Mouse (Mus musculus): ENCODE results near the gene Ifi35. TPM values are rescaled to one million over a fixed set of nuclear protein-coding genes. Genes with fewer than 3 reads are reported as not detected.
A peak's percentile ranks its signal among the peaks of the same experiment; 100 is the strongest.
"Not testable (repeated sequence)": the region's sequence is repeated elsewhere in the genome, so short reads cannot be mapped to it uniquely, and the experiment has no call there.

The Ifi35 gene
- polyA plus RNA-seq, 1 experiment from 2014 or later = 5.0 TPM

DNA sequence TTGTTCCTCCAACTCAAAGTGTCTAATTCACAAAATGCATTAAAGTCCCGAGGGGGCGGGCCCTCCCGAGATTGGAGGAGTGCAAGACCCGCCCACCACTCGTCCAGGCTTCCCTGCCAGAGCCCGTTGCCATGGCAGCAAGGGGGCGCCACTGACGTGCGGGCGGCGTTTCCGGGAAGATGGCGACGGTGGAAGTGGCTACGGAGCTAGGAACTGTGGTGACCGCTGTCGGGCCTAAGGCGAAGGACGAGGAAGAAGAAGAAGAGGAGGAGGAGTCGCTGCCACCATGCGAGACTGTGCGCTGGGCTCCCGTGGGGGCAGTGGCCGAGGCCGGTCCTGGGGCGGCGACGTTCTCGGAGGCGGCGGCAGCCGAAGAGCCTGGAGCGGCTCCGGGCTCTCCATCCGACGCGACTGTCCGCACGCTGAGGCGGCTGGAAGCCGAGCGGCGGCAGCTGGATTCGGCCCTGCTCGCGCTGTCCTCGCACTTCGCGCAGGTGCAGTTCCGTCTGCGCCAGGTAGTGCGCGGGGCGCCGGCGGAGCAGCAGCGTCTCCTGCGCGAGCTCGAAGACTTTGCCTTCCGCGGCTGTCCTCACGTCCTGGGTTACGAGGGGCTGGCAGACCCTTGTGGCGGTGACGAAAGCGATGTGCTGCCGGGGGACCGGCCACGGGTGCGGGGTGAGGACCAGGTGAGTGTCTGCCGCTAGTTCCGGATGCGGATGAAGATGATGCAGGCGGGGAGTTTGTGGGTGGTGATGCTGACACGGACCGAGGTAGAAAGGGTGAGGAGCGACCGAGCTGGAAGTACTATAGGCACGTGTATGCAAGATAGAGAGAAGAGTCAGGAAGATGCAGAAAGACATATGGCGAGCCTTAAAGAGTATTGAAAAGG lies 23.0 kb upstream of the Ifi35 start, which contains the start of the genes Rundc1 and Ptges3l:
Gene Rundc1 (plus strand): TSS at position 161 of the 889 bp plus-strand sequence.
Gene Ptges3l (minus strand): TSS at position 409 of the 889 bp plus-strand sequence.
- Histone ChIP-seq H3K9ac (ENCODE audit: low read depth, low read length) (peak within 1 kb of the TSS; percentile 81), H3K4me3 (ENCODE audit: low read depth, low read length) (peak within 1 kb of the TSS; percentile 97), H3K36me3 (ENCODE audit: control insufficient read depth, insufficient read depth, low read length) (peaks cover 7% of the 10 kb centered on the region; the same call in 1 of the 2 replicates), H3K27me3 (ENCODE audit: control insufficient read depth, insufficient read depth, low read length) (no peaks in the 10 kb centered on the region), H3K4me1 (replicated peaks; ENCODE audit: control insufficient read depth, insufficient read depth, low read length) (peaks cover 7% of the 10 kb centered on the region), H3K9me3 (ENCODE audit: control insufficient read depth, low read length) (no peaks in the 10 kb centered on the region), H3K27ac (ENCODE audit: low read depth, low read length) (peak within 1 kb of the TSS; percentile 75), H3K4me2 (replicated peaks; ENCODE audit: low read depth, low read length) (peak within 1 kb of the TSS; percentile 94)
- peak; percentile 91 for ATAC-seq (ENCODE audit: low FRiP score)
- under 1% methylated on average over 68 of the region's 81 CpGs for WGBS
- peak; percentile 99 for DNase-seq (ENCODE audit: low spot score)

DNA sequence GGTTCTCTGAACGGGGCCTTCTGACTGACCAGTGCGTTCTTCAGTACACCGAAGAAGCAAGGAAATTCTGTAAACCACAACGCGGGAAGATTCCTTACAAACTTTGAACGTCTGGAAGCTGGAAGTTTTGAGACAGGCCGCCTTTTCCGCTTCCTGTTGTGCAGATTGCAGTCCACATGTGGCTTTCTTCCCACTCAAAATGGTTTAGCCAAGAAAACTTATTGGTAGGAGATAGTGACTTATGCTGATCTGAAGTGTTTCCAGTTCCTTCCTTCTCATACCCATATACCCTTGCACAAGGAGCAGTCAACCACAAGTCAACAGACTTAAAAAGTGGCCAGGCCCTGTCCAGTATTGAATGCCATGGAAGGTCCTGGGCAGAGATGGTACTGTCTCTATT lies 22.0 kb upstream of the Ifi35 start:
- Histone ChIP-seq H3K27ac (ENCODE audit: low read depth, low read length) (no peak overlapping the region), H3K4me3 (ENCODE audit: low read depth, low read length) (peak overlapping the region; percentile 97), H3K4me1 (replicated peaks; ENCODE audit: control insufficient read depth, insufficient read depth, low read length) (peaks cover 7% of the 10 kb centered on the region), H3K27me3 (ENCODE audit: control insufficient read depth, insufficient read depth, low read length) (no peaks in the 10 kb centered on the region), H3K9me3 (ENCODE audit: control insufficient read depth, low read length) (no peaks in the 10 kb centered on the region), H3K9ac (ENCODE audit: low read depth, low read length) (no peak overlapping the region; the same call in 1 of the 2 replicates), H3K4me2 (replicated peaks; ENCODE audit: low read depth, low read length) (peak overlapping the region; percentile 94), H3K36me3 (ENCODE audit: control insufficient read depth, insufficient read depth, low read length) (peaks cover 9% of the 10 kb centered on the region; the same call in 1 of the 2 replicates)
- ATAC-seq (ENCODE audit: low FRiP score) (no peak), DNase-seq (ENCODE audit: low spot score) (no peak)
- WGBS = 66% methylated on average over 8 of the region's 8 CpGs

DNA sequence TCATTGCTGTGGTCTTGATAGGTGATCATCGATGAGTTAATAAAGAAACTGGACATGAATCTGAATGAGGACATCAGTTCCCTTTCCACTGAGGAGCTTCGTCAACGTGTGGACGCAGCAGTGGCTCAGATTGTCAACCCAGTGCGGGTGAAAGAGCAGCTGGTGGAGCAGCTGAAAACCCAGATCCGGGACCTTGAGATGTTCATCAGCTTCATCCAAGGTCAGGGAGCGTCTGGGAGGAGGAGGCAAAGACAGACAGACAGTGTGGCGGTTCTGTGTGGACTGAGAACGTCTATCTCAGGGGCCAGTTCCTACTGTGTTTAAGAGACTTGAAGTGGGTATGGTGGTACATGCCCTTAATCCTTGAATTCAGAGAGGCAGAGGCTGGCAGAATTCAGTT lies 16.9 kb upstream of the Ifi35 start:
- Histone ChIP-seq H3K4me3 (ENCODE audit: low read depth, low read length) (no peak overlapping the region), H3K27me3 (ENCODE audit: control insufficient read depth, insufficient read depth, low read length) (no peaks in the 10 kb centered on the region), H3K4me1 (replicated peaks; ENCODE audit: control insufficient read depth, insufficient read depth, low read length) (peaks cover under 1% of the 10 kb centered on the region), H3K4me2 (replicated peaks; ENCODE audit: low read depth, low read length) (no peak overlapping the region), H3K9me3 (ENCODE audit: control insufficient read depth, low read length) (no peaks in the 10 kb centered on the region), H3K36me3 (ENCODE audit: control insufficient read depth, insufficient read depth, low read length) (peaks cover 14% of the 10 kb centered on the region; the same call in 1 of the 2 replicates), H3K9ac (ENCODE audit: low read depth, low read length) (no peak overlapping the region), H3K27ac (ENCODE audit: low read depth, low read length) (no peak overlapping the region)
- whole genome bisulfite sequencing = 94% methylated on average over 9 of the region's 9 CpGs
- DNase-seq (ENCODE audit: low spot score) = no peak
- no peak for ATAC-seq (ENCODE audit: low FRiP score)

DNA sequence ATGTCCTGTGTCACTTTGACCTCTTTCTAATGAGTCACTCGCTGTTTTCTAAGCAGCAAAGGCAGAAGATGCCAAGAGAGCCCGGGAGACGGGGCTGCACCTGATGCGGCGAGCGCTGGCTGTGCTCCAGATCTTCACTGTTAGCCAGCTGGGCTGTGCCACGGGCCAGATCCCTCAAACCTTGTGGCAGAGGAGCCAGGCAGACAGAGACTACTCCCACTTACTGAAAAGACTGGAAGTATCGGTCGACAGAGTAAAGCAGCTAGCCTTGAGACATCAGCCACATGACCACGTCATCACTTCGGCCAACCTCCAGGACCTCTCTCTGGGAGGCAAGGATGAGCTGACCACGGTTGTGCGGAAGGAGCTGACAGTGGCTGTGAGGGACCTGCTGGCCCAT lies 14.8 kb upstream of the Ifi35 start:
- Histone ChIP-seq H3K36me3 (ENCODE audit: control insufficient read depth, insufficient read depth, low read length) (peaks cover 14% of the 10 kb centered on the region; the same call in 1 of the 2 replicates), H3K4me2 (replicated peaks; ENCODE audit: low read depth, low read length) (no peak overlapping the region), H3K9me3 (ENCODE audit: control insufficient read depth, low read length) (no peaks in the 10 kb centered on the region), H3K27ac (ENCODE audit: low read depth, low read length) (no peak overlapping the region), H3K4me3 (ENCODE audit: low read depth, low read length) (no peak overlapping the region), H3K9ac (ENCODE audit: low read depth, low read length) (no peak overlapping the region), H3K4me1 (replicated peaks; ENCODE audit: control insufficient read depth, insufficient read depth, low read length) (no peaks in the 10 kb centered on the region), H3K27me3 (ENCODE audit: control insufficient read depth, insufficient read depth, low read length) (no peaks in the 10 kb centered on the region)
- DNase-seq (ENCODE audit: low spot score) (no peak), ATAC-seq (ENCODE audit: low FRiP score) (no peak)
- 91% methylated on average over 13 of the region's 13 CpGs for whole genome bisulfite sequencing

DNA sequence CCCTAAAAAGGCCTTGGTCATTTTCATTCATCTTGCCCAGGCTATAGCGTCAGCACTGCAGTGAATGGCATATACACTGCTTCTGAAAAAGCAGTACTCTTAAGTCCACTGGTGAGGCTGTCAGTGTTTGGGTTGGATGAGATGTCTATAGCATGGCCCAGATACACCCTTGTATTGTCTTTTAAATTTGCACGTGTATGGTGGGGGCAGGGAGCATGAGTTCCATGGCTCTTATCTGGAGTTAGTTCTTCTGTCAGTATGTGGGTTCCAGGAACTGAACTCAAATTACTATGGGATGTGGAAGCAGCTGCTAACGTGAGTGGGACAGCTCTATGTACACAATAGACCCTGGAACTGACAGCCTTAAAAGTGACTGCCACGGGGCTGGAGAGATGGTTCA lies 12.4 kb upstream of the Ifi35 start:
- Histone ChIP-seq H3K27ac (ENCODE audit: low read depth, low read length) (no peak overlapping the region), H3K4me3 (ENCODE audit: low read depth, low read length) (no peak overlapping the region), H3K4me1 (replicated peaks; ENCODE audit: control insufficient read depth, insufficient read depth, low read length) (no peaks in the 10 kb centered on the region), H3K27me3 (ENCODE audit: control insufficient read depth, insufficient read depth, low read length) (no peaks in the 10 kb centered on the region), H3K36me3 (ENCODE audit: control insufficient read depth, insufficient read depth, low read length) (peaks cover 5% of the 10 kb centered on the region; the same call in 1 of the 2 replicates), H3K9ac (ENCODE audit: low read depth, low read length) (no peak overlapping the region), H3K9me3 (ENCODE audit: control insufficient read depth, low read length) (no peaks in the 10 kb centered on the region), H3K4me2 (replicated peaks; ENCODE audit: low read depth, low read length) (no peak overlapping the region)
- no peak for ATAC-seq (ENCODE audit: low FRiP score)
- WGBS = 83% methylated on average over 4 of the region's 4 CpGs
- DNase-seq (ENCODE audit: low spot score) = no peak

DNA sequence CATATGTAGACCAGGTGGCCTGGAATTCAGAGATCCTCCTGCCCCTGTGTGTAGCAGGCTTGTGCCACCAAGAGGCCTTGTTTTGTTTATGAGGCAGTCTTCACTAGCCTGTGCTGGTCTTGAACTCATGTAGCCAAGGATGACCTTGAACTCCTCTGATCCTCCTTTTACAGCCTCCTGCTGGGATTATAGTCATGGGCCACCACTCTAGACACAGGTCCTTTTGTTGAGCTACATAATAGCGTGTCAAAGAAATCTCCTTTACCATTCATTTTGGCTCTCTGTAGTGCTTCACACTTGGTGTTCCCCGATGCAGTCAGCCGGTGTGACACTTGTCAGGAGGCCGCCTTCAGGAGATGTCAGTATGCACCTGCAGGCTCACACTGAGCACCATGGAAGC lies 11.3 kb upstream of the Ifi35 start:
- no peaks in the 10 kb centered on the region for H3K4me1 ChIP-seq (replicated peaks; ENCODE audit: control insufficient read depth, insufficient read depth, low read length)
- no peak overlapping the region for H3K27ac ChIP-seq (ENCODE audit: low read depth, low read length)
- no peaks in the 10 kb centered on the region for H3K27me3 ChIP-seq (ENCODE audit: control insufficient read depth, insufficient read depth, low read length)
- H3K4me2 ChIP-seq (replicated peaks; ENCODE audit: low read depth, low read length) = no peak overlapping the region
- 64% methylated on average over 4 of the region's 4 CpGs for WGBS
- ATAC-seq (ENCODE audit: low FRiP score) = no peak
- H3K36me3 ChIP-seq (ENCODE audit: control insufficient read depth, insufficient read depth, low read length) = peaks cover 5% of the 10 kb centered on the region; the same call in 1 of the 2 replicates
- no peak overlapping the region for H3K9ac ChIP-seq (ENCODE audit: low read depth, low read length)
- H3K9me3 ChIP-seq (ENCODE audit: control insufficient read depth, low read length) = no peaks in the 10 kb centered on the region
- H3K4me3 ChIP-seq (ENCODE audit: low read depth, low read length) = no peak overlapping the region
- no peak for DNase-seq (ENCODE audit: low spot score)

DNA sequence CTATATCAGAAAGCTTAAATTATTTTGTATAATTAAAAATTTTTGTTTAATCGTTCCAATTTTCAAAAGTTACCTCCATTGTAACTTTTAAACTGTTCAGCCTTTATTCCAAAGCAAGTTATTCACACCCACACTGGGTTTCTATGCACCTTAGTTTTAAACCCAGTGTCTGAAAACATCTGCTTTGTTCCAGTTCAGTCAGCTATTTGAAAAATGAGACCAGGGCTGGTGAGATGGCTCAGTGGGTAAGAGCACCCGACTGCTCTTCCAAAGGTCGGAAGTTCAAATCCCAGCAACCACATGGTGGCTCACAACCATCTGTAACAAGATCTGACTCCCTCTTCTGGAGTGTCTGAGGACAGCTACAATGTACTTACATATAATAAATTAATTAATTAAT lies 10.2 kb upstream of the Ifi35 start:
- not testable (repeated sequence) for H3K4me2 ChIP-seq (replicated peaks; ENCODE audit: low read depth, low read length); H3K27me3 ChIP-seq (ENCODE audit: control insufficient read depth, insufficient read depth, low read length); ATAC-seq (ENCODE audit: low FRiP score); H3K36me3 ChIP-seq (ENCODE audit: control insufficient read depth, insufficient read depth, low read length); H3K4me1 ChIP-seq (replicated peaks; ENCODE audit: control insufficient read depth, insufficient read depth, low read length); H3K9ac ChIP-seq (ENCODE audit: low read depth, low read length); H3K9me3 ChIP-seq (ENCODE audit: control insufficient read depth, low read length); DNase-seq (ENCODE audit: low spot score); H3K4me3 ChIP-seq (ENCODE audit: low read depth, low read length); H3K27ac ChIP-seq (ENCODE audit: low read depth, low read length)
- 59% methylated on average over 3 of the region's 3 CpGs for WGBS

DNA sequence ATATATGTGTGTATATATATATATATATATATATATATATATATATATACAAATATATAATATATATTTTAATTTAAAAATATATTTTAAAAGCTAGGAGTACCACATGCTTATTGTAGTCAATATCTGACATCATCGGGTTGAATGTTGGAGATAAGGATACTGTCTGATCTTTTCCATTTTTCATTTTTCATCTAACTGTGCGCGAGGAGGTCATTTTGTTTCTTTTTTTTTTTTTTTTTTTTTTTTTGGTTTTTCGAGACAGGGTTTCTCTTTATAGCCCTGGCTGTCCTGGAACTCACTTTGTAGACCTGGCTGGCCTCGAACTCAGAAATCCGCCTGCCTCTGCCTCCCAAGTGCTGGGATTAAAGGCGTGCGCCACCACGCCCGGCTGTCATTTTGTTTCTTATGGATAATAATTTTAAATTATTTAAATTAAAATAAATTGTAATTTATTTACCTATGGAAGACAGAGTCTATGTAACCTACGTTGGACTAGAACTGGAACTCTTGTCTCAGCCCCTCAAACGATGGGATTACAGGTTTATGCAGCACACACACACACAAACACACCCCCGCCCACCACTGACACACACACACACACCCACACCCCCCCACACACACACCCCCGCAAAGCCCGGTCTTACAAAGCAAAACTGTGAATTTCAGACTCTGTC lies 6.6 kb upstream of the Ifi35 start:
- not testable (repeated sequence) for H3K36me3 ChIP-seq (ENCODE audit: control insufficient read depth, insufficient read depth, low read length); H3K9ac ChIP-seq (ENCODE audit: low read depth, low read length); H3K9me3 ChIP-seq (ENCODE audit: control insufficient read depth, low read length); DNase-seq (ENCODE audit: low spot score); H3K4me2 ChIP-seq (replicated peaks; ENCODE audit: low read depth, low read length); H3K4me1 ChIP-seq (replicated peaks; ENCODE audit: control insufficient read depth, insufficient read depth, low read length); H3K27ac ChIP-seq (ENCODE audit: low read depth, low read length); H3K27me3 ChIP-seq (ENCODE audit: control insufficient read depth, insufficient read depth, low read length)
- peak overlapping the region; percentile 88; the same call in 1 of the 2 replicates for H3K4me3 ChIP-seq (ENCODE audit: low read depth, low read length)
- ATAC-seq (ENCODE audit: low FRiP score) = peak; percentile 1; the same call in 1 of the 2 replicates
- WGBS = 38% methylated on average over 14 of the region's 15 CpGs

All from hindbrain, embryonic 11.5 days (tissue).